Mouse (Mus musculus): ENCODE data around the gene Isl1. TPM values are rescaled to one million over a fixed set of nuclear protein-coding genes. Genes with fewer than 3 reads are reported as not detected.

The Isl1 gene
- 1 to 10 TPM in 1 of 2 experiments, under 1 TPM in 1; 0.84 to 2.4 TPM for total RNA-seq (2021)
- long read RNA-seq, experiment 1, partial matches to known transcripts = 0 of 2 reads
- long read RNA-seq, experiment 1, other reads (novel, unspliced or antisense) = 0 of 2 reads
- long read RNA-seq, experiment 2, partial matches to known transcripts = 0 of 2 reads
- long read RNA-seq, experiment 2, other reads (novel, unspliced or antisense) = 1 of 2 reads

GRCm38 (mm10) chr13:116309584-116310462, at the start of gene Isl1:
Isl1 (minus strand) TSS chr13:116309689.
- Histone ChIP-seq H3K4me3 (peak within 1 kb of the TSS; percentile 28; the same call in 1 of the 2 replicates), H3K27ac (no peak within 1 kb of the TSS)
- no peak for TF ChIP-seq CTCF (IDR thresholded peaks at IDR 0.05)
- intact Hi-C loops (cut with DNase I) = loop anchor here (5.0 kb wide), 1 partner anchor 397 kb away; no protein-coding TSS in a partner anchor
- DNase-seq (ENCODE audit: extremely low spot score in 1 of 2, low spot score in 2 of 2) = peak in 1 of 2 experiments; percentile 51

- DNase-seq (ENCODE audit: extremely low spot score in 1 of 2, low spot score in 2 of 2) = no peak
- intact Hi-C loops (cut with DNase I) = no loop called here
- no peak overlapping the region for H3K27ac ChIP-seq
- no peak overlapping the region for H3K4me3 ChIP-seq
- no peak for TF ChIP-seq CTCF (IDR thresholded peaks at IDR 0.05)
Observed at GRCm38 (mm10) chr13:116335763-116336162, 26.3 kb upstream of the Isl1 start.

GRCm38 (mm10) chr13:116313636-116314530, 4.4 kb upstream of the Isl1 start:
- H3K4me3 ChIP-seq = no peak overlapping the region
- no peak for DNase-seq (ENCODE audit: extremely low spot score in 1 of 2, low spot score in 2 of 2)
- intact Hi-C loops (cut with DNase I) = loop anchor here (5.0 kb wide), 1 partner anchor 393 kb away; no protein-coding TSS in a partner anchor

GRCm38 (mm10) chr13:116311871-116312720, 2.6 kb upstream of the Isl1 start:
- no peak; the same call in 1 of the 2 replicates for TF ChIP-seq CTCF (IDR thresholded peaks at IDR 0.05)
- Histone ChIP-seq H3K4me3 (no peak overlapping the region), H3K27ac (no peak overlapping the region)
- intact Hi-C loops (cut with DNase I) = loop anchor here (5.0 kb wide), 1 partner anchor 395 kb away; no protein-coding TSS in a partner anchor
- no peak for DNase-seq (ENCODE audit: extremely low spot score in 1 of 2, low spot score in 2 of 2)

More at GRCm38 (mm10) chr13:116313636-116314530, 4.4 kb upstream of the Isl1 start:
- TF ChIP-seq CTCF (IDR thresholded peaks at IDR 0.05) = no peak
- no peak overlapping the region for H3K27ac ChIP-seq

- intact Hi-C loops (cut with DNase I) = loop anchor here (5.0 kb wide), 1 partner anchor 396 kb away; no protein-coding TSS in a partner anchor
- no peak overlapping the region for H3K4me3 ChIP-seq
Observed at GRCm38 (mm10) chr13:116311011-116311410, 1.5 kb upstream of the Isl1 start.

GRCm38 (mm10) chr13:116310463-116310765, 925 bp upstream of the Isl1 start:
- Histone ChIP-seq H3K4me3 (no peak overlapping the region), H3K27ac (no peak overlapping the region)
- DNase-seq (ENCODE audit: extremely low spot score in 1 of 2, low spot score in 2 of 2) = no peak
- no peak for TF ChIP-seq CTCF (IDR thresholded peaks at IDR 0.05)
- intact Hi-C loops (cut with DNase I) = loop anchor here (5.0 kb wide), 1 partner anchor 397 kb away; no protein-coding TSS in a partner anchor

More at GRCm38 (mm10) chr13:116311011-116311410, 1.5 kb upstream of the Isl1 start:
- no peak overlapping the region for H3K27ac ChIP-seq
- TF ChIP-seq CTCF (IDR thresholded peaks at IDR 0.05) = no peak
- DNase-seq (ENCODE audit: extremely low spot score in 1 of 2, low spot score in 2 of 2) = no peak

GRCm38 (mm10) chr13:116308933-116309583, 431 bp downstream of the Isl1 start:
- no peak for DNase-seq (ENCODE audit: extremely low spot score in 1 of 2, low spot score in 2 of 2)
- no peak overlapping the region for H3K4me3 ChIP-seq
- TF ChIP-seq CTCF (IDR thresholded peaks at IDR 0.05) = no peak
- intact Hi-C loops (cut with DNase I) = no loop called here
- H3K27ac ChIP-seq = no peak overlapping the region

- H3K4me3 ChIP-seq = no peak overlapping the region
- H3K27ac ChIP-seq = no peak overlapping the region
- DNase-seq (ENCODE audit: extremely low spot score in 1 of 2, low spot score in 2 of 2) = no peak
- intact Hi-C loops (cut with DNase I) = no loop called here
- TF ChIP-seq CTCF (IDR thresholded peaks at IDR 0.05) = no peak
Observed at GRCm38 (mm10) chr13:116308121-116308932, 1.2 kb downstream of the Isl1 start.

GRCm38 (mm10) chr13:116306591-116306990, 2.9 kb downstream of the Isl1 start:
- DNase-seq (ENCODE audit: extremely low spot score in 1 of 2, low spot score in 2 of 2) = no peak
- intact Hi-C loops (cut with DNase I) = no loop called here
- Histone ChIP-seq H3K4me3 (no peak overlapping the region), H3K27ac (no peak overlapping the region)
- no peak for TF ChIP-seq CTCF (IDR thresholded peaks at IDR 0.05)
